Mouse (Mus musculus) hindlimb bud, embryonic 11.5 days (tissue): ENCODE results near the gene Pyy.

ENCODE experiments used
- DNase-seq: peaks from one replicate; pipeline ENCODE4 v3.0.0-alpha.2; 2012; ENCODE audit warnings: low read depth, low spot score; ENCODE audit errors: extremely low spot score

The Pyy gene

DNA sequence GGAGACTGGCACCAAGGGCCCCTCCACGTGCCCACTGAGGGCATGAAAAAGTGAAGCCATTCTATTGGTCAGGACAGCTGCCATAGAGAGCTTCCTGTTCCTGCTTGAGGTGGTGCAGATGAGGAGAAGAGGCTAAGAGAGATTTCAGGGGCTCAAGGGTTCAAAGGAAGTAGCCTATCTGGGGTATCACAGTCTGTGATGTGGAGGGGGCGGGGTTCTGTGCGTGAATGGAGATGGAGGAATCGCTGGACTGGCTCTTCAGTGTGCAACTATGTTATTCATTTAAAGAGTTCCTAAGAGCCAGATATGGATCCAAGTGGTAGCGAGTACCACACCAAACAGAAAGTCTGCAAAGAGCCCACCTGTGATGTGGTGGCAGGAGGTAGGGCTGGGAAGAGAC is 11.2 kb downstream of the Pyy start:
- no peak for DNase-seq

- DNase-seq: no peak
Observed at GRCm38 (mm10) chr11:102095676-102096075, 12.0 kb downstream of the Pyy start.

- no peak for DNase-seq
Observed at GRCm38 (mm10) chr11:102089088-102089808, 18.4 kb downstream of the Pyy start.

- DNase-seq: no peak
Observed at GRCm38 (mm10) chr11:102087931-102088898, 19.4 kb downstream of the Pyy start, which contains the start of gene Mpp2. Gene Mpp2, minus strand, starts transcription at chr11:102088515.

DNA sequence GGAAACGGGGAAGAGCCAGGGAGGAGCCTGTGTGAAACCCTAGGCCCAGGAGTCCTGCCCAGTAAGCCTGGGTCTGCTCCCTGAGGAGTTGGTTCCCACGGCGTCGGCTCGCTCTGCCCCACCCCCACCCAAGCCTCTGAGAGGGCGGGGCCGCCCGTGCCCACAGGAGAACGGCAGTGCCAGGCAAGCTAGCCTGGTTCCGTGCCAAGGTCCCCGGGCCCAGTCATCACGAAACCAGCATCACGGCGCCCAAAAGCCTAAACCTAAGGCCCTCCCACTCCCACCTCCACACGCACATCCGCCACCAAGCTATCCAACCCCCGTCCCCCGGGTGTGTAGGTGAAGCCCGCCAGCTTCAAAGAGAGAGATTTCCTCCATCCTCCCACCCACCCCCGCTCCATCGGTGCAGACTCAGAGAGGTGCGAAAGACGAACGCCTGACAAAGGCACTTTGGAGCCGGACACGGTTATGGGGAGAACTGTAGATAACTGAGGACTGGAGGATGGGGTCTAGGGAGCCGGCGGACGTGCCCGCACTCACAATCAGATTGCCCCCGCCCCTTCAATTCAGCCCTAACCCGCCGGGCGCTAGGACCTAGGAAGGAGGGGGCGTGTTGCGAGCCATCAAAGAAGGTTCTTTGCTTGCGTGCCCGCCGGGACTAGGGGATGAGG is 20.4 kb downstream of the Pyy start:
- DNase-seq: no peak

- DNase-seq: no peak
Observed at GRCm38 (mm10) chr11:102086331-102086730, 21.3 kb downstream of the Pyy start.

DNA sequence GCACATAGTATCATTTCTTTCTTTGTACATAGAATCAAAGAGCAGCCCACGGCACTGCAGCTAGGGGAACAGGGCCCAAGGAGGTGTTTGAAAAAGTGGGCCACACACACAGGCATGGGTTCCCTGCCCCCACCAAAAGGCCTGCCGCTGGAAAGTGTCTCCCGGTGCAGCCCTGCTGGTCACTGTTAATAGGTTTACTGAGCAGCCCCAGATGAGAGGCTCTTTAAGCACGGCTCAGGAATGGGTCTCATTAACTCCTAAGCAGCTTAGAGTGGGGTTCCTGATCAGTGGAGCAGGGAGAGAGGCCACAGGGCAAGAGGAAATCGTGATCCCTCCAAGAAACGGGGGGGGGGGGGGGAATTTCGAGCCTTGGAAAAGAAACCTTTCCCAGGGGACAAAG is 23.5 kb downstream of the Pyy start:
- no peak for DNase-seq

- no peak for DNase-seq
Observed at GRCm38 (mm10) chr11:102083193-102083592, 24.4 kb downstream of the Pyy start.

GRCm38 (mm10) chr11:102082322-102082721 is 25.3 kb downstream of the Pyy start:
- DNase-seq: no peak

DNA sequence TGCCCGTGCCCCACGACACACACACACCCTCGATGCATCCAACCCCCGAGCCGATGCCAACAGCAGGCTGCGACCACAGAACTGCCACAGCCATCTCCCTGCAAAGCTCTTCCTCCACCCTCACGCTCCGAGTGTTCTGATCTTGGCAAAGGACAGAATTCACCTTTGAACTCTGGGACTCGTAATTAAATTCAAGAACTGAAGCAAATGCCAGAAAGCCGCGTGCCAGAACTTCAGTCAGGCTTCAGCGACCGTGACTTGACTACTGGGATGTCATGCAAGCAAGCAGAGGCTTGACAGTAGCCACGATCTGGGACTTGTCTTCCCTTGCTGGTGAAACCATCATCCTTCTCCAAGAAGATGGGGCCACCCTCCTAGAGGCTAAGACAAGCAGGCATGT is 33.9 kb downstream of the Pyy start:
- no peak for DNase-seq

DNA sequence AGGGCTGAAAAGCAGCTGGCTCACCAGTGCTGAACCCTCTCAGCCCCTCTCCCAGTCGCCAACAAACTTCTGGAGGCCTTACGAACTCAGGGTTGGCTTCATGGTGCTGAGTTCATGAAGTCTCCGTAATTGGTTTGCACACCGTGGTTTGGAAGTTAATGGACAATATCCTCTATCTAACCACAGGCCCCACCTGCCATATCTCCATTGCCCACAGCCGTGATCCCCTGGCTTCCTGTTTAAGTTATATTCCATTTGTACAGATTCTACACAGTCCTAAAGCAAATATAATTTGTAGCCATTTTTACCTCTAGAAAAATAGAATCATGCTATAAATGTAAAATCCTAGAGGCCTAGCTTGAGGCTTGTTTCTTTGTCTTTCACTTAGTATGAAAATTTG is 34.9 kb downstream of the Pyy start:
- DNase-seq: no peak

- DNase-seq: no peak
Observed at GRCm38 (mm10) chr11:102070426-102070825, 37.2 kb downstream of the Pyy start.

DNA sequence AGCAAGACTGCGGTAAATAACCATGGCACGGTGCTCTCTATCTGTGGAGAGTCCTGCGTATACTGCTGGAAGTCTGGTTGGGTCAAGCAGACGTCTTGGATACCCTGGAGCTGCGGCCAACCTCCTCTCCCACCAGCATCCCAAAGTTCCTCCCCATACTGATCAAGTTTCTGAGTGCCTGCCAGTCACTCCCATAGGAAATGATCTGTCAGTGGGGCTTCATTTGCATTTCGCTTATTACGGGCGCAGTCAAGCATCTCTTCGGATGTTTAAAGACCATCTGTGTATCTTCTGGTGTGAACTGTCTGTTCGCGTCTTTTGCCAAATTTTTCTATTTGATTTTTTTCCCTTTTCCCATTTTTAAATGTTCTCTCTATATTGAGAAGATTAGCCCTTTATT is 38.0 kb downstream of the Pyy start:
- no peak for DNase-seq

GRCm38 (mm10) chr11:102068969-102069368 is 38.7 kb downstream of the Pyy start:
- no peak for DNase-seq

GRCm38 (mm10) chr11:102063076-102063475 is 44.6 kb downstream of the Pyy start:
- no peak for DNase-seq

GRCm38 (mm10) chr11:102061941-102062473 is 45.6 kb downstream of the Pyy start:
- no peak for DNase-seq

DNA sequence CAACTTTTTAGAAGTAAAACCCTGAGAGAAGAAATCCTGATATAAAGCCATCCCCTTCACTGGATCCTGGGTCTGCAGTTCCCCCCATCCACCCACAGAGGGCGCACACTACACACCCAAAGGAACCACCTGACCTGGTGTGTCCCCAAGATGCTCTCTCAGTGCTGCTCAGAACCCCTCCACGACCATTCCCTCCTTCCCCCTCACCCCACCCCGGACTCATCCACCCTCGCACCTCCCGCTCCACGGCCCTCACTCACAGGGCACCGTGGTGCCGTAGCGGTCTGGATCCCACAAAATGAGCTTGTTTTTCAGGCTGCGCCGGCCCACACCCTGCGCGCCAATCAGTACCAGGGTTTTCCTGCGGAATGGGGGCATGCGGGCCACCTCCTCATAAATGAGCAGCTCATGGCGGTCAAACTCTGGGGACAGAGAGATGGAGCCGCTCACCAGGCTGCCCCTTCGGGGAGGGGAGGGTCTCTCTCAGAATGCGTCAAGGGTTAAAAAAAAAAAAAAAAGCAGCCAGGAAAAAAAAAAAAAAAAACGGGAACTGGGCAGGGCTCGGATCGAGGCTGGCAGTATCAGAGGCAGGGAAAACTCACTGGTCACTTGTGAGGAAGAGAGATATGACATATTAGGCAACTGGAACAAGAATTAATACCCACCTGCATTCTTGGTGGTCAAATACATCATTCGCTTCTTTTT is 46.2 kb downstream of the Pyy start:
- DNase-seq: peak; percentile 50
